Mouse (Mus musculus) liver (tissue): ENCODE data around the gene Xylt1.

Source experiments
- DNase-seq: peaks from one replicate; pipeline ENCODE4 v3.0.0-alpha.2; 2020; ENCODE audit warnings: mixed read lengths

The Xylt1 gene

GRCm38 (mm10) chr7:117567653-117568340, 187.0 kb downstream of the Xylt1 start:
- no peak for DNase-seq

DNA sequence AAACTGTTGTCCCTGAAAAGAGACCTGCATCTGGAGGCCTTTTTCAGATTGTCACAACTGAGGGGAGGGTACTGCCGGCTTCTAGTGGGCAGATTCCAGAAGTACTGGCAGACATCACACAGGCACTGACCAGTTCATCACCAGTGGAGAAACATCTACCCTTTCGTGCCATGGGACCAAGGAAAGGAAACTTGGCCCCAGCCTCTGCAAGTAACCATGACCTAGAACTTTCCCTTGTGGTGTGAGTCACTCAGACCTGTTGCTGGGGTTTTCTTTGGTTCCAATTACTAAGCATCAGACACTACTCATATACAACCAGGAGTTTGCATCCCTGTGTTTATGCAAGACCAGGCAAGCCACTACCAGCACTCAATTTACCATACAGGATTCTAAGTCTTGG, 190.4 kb downstream of the Xylt1 start:
- no peak for DNase-seq

DNA sequence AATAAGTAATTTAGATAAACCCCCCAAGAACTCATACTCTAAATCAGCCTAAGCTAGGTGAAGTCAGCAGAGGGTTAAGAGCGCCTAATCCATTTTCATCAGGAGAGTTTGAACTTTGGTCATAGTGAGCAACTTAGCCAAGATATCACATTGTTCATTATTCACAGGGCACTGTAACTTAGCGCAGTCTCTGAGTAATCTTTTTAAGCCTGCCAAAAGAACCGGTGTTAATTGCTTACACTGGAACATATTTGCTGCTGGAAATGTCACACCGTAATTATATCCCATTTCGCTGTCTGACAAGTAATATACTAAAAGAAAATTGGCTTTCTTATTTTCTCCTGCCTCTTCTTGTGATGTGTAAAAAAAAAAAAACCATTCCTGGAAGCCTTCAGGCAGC, 190.9 kb downstream of the Xylt1 start:
- DNase-seq, result no peak

- DNase-seq, result no peak
These were observed 192.4 kb downstream of the Xylt1 start for GRCm38 (mm10) chr7:117573170-117573569.

GRCm38 (mm10) chr7:117575417-117575816, 194.6 kb downstream of the Xylt1 start:
- DNase-seq, result no peak

DNA sequence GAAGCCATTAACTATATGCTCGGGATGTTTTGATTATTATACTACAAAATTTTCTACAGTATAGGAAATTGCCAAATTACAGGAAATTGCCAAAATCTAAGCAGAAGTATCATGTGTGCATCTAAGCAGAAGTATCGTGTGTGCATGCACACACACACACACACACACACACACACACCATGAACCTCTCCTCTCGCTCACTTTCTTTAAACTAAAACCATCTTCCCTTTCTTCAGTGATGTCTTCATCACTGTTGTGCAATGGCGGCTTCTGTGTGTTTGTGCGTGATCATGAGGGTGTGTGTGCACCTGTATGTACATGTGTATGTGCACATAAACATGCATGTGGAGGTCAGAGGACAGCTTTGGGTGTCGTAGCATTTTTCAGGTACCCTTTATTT, 196.3 kb downstream of the Xylt1 start:
- DNase-seq, result no peak

- DNase-seq, result no peak
These were observed 204.4 kb downstream of the Xylt1 start for GRCm38 (mm10) chr7:117585164-117585563.

GRCm38 (mm10) chr7:117586811-117587210, 206.0 kb downstream of the Xylt1 start:
- DNase-seq, result no peak

GRCm38 (mm10) chr7:117587234-117587929, 206.6 kb downstream of the Xylt1 start:
- DNase-seq, result no peak

GRCm38 (mm10) chr7:117588426-117588825, 207.6 kb downstream of the Xylt1 start:
- DNase-seq, result no peak

- no peak for DNase-seq
These were observed 208.6 kb downstream of the Xylt1 start for GRCm38 (mm10) chr7:117589359-117589758.

GRCm38 (mm10) chr7:117589820-117590219, 209.0 kb downstream of the Xylt1 start:
- DNase-seq, result no peak

DNA sequence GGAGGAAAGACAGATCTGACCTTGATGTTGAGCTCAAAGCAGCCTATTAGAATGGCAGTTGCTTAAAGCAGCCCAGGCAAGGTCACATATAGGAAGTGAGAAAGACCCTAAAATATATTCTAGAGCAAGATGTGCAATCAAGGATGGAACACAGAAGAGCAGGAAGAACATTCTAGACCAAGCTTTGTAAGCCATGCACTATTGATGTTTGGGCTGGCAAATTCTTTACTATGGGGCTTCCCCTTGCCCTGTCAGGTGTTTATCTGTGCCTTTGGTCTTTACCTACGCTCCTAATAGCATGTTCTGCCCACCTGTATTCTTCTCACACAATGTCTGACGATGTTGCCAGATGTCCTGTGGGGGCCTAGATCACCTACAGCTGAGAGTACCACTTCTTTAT, 213.4 kb downstream of the Xylt1 start:
- DNase-seq, result no peak

DNA sequence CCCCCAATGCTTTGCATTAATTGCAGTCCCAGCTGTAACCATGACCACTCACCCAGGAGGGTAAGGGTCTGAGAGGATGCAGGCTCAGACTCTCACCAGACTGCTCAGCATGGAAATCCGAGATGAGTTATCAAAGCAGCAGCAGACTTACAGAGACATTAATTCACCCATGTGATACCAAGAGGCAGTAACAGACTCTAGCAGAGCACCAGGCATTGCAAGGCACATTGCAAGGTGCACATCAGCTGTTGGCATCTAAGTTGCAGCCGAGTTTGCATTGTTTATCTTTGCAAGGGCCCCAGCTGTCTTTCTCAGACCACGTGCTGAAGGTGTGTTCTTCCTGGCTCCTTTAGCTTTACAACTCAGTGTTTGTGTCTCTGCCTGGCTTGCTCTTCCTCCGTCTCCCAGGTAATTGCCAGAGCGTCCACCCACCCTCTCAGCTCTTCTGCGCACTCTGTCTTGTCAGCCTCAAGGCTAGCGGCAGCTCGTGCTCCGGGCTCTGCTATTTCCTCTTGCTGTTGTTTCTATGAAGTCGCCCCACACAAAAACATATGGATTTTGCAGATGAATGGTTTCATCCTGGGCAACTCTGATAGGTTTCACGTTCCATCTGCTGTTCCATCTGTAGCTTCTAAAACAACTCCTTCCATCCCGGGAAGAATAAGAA, 214.4 kb downstream of the Xylt1 start:
- no peak for DNase-seq

- DNase-seq, result no peak
These were observed 219.7 kb downstream of the Xylt1 start for GRCm38 (mm10) chr7:117600443-117600842.

GRCm38 (mm10) chr7:117610439-117610838, 229.7 kb downstream of the Xylt1 start:
- no peak for DNase-seq

DNA sequence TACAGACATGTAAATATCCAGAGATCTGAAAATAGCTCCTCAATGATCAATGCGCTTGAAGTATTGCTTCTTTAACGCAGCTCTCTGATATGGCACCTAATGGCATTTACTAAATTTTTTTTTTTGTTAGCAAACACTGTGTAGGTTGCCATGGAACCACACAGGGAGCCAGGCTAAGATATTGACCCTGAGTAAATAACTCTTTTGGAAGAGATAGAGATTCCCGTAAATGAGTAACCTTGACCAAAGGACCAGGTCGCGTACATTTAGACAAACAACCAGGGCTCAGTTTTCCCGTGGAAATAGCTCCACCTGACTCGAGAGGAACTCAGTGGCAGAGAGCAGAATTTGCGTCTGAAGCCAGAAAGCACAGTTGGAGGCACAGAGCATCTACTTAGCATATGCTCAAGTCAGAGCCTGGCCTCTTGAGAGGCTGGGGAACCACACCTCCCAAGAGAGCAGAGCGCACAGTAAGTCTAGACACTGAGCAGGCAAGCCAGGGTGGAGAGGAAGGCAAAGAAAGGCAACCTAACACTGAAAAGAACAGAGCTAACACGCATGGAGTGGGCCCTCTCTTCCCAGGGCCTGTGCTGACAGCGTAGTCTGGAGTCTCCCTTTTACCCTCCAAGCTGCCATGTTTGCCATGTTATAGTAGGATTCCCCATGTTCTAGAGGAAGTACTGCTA, 232.2 kb downstream of the Xylt1 start:
- no peak for DNase-seq

- DNase-seq, result no peak
These were observed 233.0 kb downstream of the Xylt1 start for GRCm38 (mm10) chr7:117613796-117614195.

GRCm38 (mm10) chr7:117614346-117614745, 233.6 kb downstream of the Xylt1 start:
- DNase-seq, result no peak

DNA sequence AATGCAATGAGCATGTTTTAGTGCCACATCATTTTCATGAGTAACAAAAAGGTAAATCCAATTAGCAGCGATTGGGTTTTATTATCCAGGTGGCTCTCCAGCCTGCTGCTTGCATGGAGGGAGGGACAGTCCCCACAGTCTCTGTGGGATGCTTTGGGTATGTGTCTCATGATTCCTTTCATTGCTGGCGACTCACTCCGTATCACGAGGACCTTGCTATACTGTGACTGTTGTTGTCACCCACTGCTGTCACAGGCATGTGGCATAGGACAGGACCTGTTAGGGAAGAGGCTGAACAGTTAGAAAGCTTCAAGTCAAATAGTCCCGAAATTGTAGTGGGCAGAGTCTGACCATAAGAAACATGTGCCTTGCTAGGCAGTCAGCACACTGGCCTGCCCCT, 234.1 kb downstream of the Xylt1 start:
- DNase-seq, result no peak

DNA sequence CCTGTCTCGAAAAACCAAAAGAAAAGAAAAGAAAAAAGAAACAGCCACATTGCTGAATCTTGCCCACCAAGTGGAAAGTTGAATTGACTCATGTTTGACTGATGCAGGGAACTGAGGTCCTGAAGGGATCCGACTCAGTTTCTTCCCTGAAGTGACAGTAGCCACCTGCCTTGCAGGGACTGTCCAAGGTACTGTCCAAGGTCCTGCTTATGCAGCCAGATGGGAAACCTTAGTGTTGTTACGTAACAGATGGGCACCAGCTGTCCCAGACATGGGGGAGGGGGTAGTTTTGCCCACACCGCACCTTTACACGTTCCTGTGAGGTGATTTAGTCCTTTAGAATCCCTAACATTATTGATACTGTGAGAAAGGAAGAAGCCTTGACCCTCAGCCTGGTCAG, 235.5 kb downstream of the Xylt1 start:
- peak; percentile 21 for DNase-seq

GRCm38 (mm10) chr7:117618715-117619150, 238.0 kb downstream of the Xylt1 start:
- no peak for DNase-seq

- no peak for DNase-seq
These were observed 240.8 kb downstream of the Xylt1 start for GRCm38 (mm10) chr7:117621566-117621965.
